Mouse (Mus musculus): ENCODE measurements around the gene Igsf23. TPM values are rescaled to one million over a fixed set of nuclear protein-coding genes. Genes with fewer than 3 reads are reported as not detected.
A peak's percentile ranks its signal among the peaks of the same experiment; 100 is the strongest.

The Igsf23 gene
- polyA plus RNA-seq, 1 experiment: 2.1 TPM

DNA sequence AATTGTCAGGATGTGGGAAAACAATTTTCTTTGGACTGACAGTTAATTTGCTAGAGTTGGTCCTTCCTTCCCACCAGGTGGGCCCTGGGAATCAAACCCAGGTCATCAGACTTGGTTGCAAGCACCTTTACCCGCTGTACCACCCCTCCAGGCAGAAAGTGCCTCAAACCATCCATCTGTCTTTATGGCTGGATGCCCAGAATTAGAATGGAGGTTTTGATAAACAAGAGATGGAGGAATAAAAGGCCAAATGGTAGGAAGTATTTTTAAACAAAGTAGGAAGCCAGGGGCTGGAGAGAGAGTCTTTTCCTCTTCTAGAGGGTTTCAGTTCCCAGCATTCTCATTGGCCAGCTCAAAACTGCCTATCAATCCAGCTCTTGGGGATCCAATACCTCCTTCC, 25.2 kb downstream of the Igsf23 start:
- Histone ChIP-seq H3K9ac (ENCODE audit: low read depth, poor library complexity, severe bottlenecking) (no peak overlapping the region), H3K36me3 (ENCODE audit: control insufficient read depth, insufficient read depth, low read length, poor library complexity, severe bottlenecking) (no peaks in the 10 kb centered on the region), H3K4me3 (ENCODE audit: low read depth, low read length) (no peak overlapping the region), H3K27ac (ENCODE audit: insufficient read depth, low read length) (no peak overlapping the region), H3K9me3 (replicated peaks; ENCODE audit: control insufficient read depth, insufficient read depth, low read length, poor library complexity, severe bottlenecking) (no peaks in the 10 kb centered on the region), H3K4me1 (ENCODE audit: control insufficient read depth, insufficient read depth, low read length) (peaks cover 5% of the 10 kb centered on the region), H3K27me3 (ENCODE audit: control insufficient read depth, insufficient read depth, low read length, poor library complexity, severe bottlenecking) (no peaks in the 10 kb centered on the region)
- TF ChIP-seq CTCF (IDR thresholded peaks at IDR 0.05; ENCODE audit: low read depth, low read length) (no peak), EP300 (IDR thresholded peaks at IDR 0.05; ENCODE audit: insufficient read depth, low read depth, low read length) (no peak), POLR2A (IDR thresholded peaks at IDR 0.05; ENCODE audit: insufficient read depth, low read length) (no peak)

DNA sequence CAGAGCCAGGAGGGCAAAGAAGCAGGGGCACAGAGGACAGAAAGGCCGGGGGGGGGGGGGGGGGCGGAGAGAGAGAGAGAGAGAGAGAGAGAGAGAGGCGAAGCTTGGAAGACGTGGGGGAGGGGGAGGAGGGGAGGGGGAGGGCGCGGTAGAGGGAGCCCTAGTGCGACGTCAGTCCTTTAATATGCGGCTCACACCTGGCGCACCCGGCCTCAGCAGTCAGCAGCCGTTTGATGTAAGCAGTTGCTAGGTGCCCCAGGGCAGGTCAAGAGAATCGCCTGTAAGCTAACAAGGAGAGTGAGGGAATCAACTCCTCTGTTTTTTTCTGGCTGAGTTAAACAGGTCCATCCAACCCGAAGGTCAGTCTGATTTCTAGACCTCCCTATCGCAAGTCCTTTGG, 26.8 kb downstream of the Igsf23 start:
- peak; percentile 98 for TF ChIP-seq EP300 (IDR thresholded peaks at IDR 0.05; ENCODE audit: insufficient read depth, low read depth, low read length)
- no peak for TF ChIP-seq CTCF (IDR thresholded peaks at IDR 0.05; ENCODE audit: low read depth, low read length)
- no peaks in the 10 kb centered on the region for H3K36me3 ChIP-seq (ENCODE audit: control insufficient read depth, insufficient read depth, low read length, poor library complexity, severe bottlenecking)
- 0 out of 2 replicates have a peak overlapping the region, but pooled peaks have one; percentile 11 for H3K9ac ChIP-seq (ENCODE audit: low read depth, poor library complexity, severe bottlenecking)
- H3K4me3 ChIP-seq (ENCODE audit: low read depth, low read length): no peak overlapping the region; the same call in 1 of the 2 replicates
- H3K27me3 ChIP-seq (ENCODE audit: control insufficient read depth, insufficient read depth, low read length, poor library complexity, severe bottlenecking): no peaks in the 10 kb centered on the region
- no peaks in the 10 kb centered on the region for H3K4me1 ChIP-seq (ENCODE audit: control insufficient read depth, insufficient read depth, low read length)
- H3K9me3 ChIP-seq (replicated peaks; ENCODE audit: control insufficient read depth, insufficient read depth, low read length, poor library complexity, severe bottlenecking): no peaks in the 10 kb centered on the region
- H3K27ac ChIP-seq (ENCODE audit: insufficient read depth, low read length): no peak overlapping the region

DNA sequence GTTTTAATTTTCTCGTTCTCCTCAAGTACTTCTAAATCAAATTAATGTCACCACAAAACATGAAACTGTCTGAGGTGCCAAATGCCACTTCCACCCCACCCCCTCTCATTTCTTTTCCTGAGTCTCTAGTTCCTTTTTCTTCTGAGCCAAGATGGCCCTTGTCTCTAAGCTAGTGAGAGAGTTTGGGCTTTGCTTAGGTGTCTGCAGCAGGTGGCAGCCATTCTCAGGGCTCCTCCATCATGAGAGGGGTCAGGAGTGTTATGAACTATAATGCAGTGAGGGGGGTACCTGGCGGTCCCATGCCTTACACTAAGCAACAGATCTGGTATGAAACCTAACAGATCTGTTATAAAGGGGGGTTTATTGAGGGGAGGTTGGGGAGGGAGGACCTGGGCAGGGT, 27.2 kb downstream of the Igsf23 start:
- Histone ChIP-seq H3K9ac (ENCODE audit: low read depth, poor library complexity, severe bottlenecking) (0 out of 2 replicates have a peak overlapping the region, but pooled peaks have one; percentile 11), H3K4me1 (ENCODE audit: control insufficient read depth, insufficient read depth, low read length) (no peaks in the 10 kb centered on the region), H3K9me3 (replicated peaks; ENCODE audit: control insufficient read depth, insufficient read depth, low read length, poor library complexity, severe bottlenecking) (no peaks in the 10 kb centered on the region), H3K4me3 (ENCODE audit: low read depth, low read length) (no peak overlapping the region; the same call in 1 of the 2 replicates), H3K36me3 (ENCODE audit: control insufficient read depth, insufficient read depth, low read length, poor library complexity, severe bottlenecking) (no peaks in the 10 kb centered on the region), H3K27me3 (ENCODE audit: control insufficient read depth, insufficient read depth, low read length, poor library complexity, severe bottlenecking) (no peaks in the 10 kb centered on the region), H3K27ac (ENCODE audit: insufficient read depth, low read length) (no peak overlapping the region)
- TF ChIP-seq CTCF (IDR thresholded peaks at IDR 0.05; ENCODE audit: low read depth, low read length): no peak
- no peak for TF ChIP-seq EP300 (IDR thresholded peaks at IDR 0.05; ENCODE audit: insufficient read depth, low read depth, low read length)
- no peak for TF ChIP-seq POLR2A (IDR thresholded peaks at IDR 0.05; ENCODE audit: insufficient read depth, low read length)

DNA sequence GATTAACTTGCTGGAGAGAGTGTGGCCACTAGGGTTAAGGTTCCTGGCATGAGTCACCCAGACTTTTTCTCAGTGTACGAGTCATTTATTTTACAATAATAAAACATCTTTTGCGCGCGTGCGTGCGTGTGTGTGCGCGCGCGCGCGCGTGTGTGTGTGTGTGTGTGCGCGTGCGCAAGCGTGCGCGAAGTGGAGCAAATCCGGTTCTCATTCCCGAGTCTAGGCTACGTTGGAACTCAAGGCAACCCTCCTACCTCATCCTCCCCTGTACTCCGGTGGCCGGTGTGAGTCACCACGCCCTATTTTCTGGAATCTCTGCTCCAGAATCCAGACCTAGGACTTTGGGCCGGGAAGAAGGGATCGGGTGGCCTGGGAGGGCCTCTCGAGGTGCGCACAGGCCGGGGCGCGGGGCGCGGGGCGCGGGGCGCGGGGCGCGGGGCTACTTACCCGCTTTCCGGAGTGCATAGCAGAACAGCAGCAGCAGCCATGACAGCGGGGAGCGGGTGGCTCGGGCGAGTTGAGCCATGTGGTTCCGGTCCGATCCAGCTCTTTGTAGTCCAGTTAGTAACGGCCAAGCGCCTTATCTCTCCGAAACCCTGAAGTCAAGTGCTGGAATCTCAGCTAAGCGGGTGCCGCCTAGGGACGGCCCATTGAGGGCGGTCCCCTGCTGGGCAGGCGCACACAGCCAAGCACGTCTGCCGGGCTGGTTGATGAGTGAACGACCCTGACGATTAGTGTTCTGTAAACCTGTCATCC, 29.9 kb downstream of the Igsf23 start, which contains the start of gene Pvr:
TSS of gene Pvr (minus strand) at position 655 of the 756 bp plus-strand sequence.
- Histone ChIP-seq H3K27ac (ENCODE audit: insufficient read depth, low read length) (peak within 1 kb of the TSS; percentile 84), H3K9ac (ENCODE audit: low read depth, poor library complexity, severe bottlenecking) (peak within 1 kb of the TSS; percentile 90), H3K36me3 (ENCODE audit: control insufficient read depth, insufficient read depth, low read length, poor library complexity, severe bottlenecking) (peaks cover 15% of the 10 kb centered on the region)

DNA sequence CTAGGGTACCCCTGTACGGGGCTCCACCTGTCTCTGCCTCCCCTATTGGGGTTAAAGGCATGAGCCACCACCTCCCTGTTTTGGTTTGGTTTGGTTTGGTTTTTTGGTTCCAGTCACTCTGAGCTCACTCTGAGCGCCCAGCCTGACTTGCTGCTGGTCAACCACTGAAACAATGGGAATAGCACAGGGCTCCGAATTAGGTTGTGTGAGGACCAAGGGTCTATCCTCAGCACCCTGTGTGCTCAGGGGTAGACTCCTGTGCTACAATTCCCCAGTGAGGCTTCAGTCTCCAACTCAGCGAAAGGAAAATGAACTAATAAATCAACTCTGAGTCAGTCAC, 30.4 kb downstream of the Igsf23 start:
- Histone ChIP-seq H3K4me3 (ENCODE audit: low read depth, low read length) (peak overlapping the region; percentile 78), H3K9me3 (replicated peaks; ENCODE audit: control insufficient read depth, insufficient read depth, low read length, poor library complexity, severe bottlenecking) (no peaks in the 10 kb centered on the region), H3K4me1 (ENCODE audit: control insufficient read depth, insufficient read depth, low read length) (no peaks in the 10 kb centered on the region), H3K27me3 (ENCODE audit: control insufficient read depth, insufficient read depth, low read length, poor library complexity, severe bottlenecking) (no peaks in the 10 kb centered on the region), H3K27ac (ENCODE audit: insufficient read depth, low read length) (peak overlapping the region; percentile 84), H3K36me3 (ENCODE audit: control insufficient read depth, insufficient read depth, low read length, poor library complexity, severe bottlenecking) (peaks cover 15% of the 10 kb centered on the region), H3K9ac (ENCODE audit: low read depth, poor library complexity, severe bottlenecking) (peak overlapping the region; percentile 90)
- TF ChIP-seq POLR2A (IDR thresholded peaks at IDR 0.05; ENCODE audit: insufficient read depth, low read length) (no peak), CTCF (IDR thresholded peaks at IDR 0.05; ENCODE audit: low read depth, low read length) (no peak), EP300 (IDR thresholded peaks at IDR 0.05; ENCODE audit: insufficient read depth, low read depth, low read length) (no peak)

More for the DNA sequence above, 29.9 kb downstream of the Igsf23 start, which contains the start of gene Pvr:
- no peaks in the 10 kb centered on the region for H3K4me1 ChIP-seq (ENCODE audit: control insufficient read depth, insufficient read depth, low read length)
- peak within 1 kb of the TSS; percentile 78 for H3K4me3 ChIP-seq (ENCODE audit: low read depth, low read length)
- TF ChIP-seq CTCF (IDR thresholded peaks at IDR 0.05; ENCODE audit: low read depth, low read length) (no peak), POLR2A (IDR thresholded peaks at IDR 0.05; ENCODE audit: insufficient read depth, low read length) (peak; percentile 37), EP300 (IDR thresholded peaks at IDR 0.05; ENCODE audit: insufficient read depth, low read depth, low read length) (peak; percentile 84)
- H3K27me3 ChIP-seq (ENCODE audit: control insufficient read depth, insufficient read depth, low read length, poor library complexity, severe bottlenecking): no peaks in the 10 kb centered on the region
- no peaks in the 10 kb centered on the region for H3K9me3 ChIP-seq (replicated peaks; ENCODE audit: control insufficient read depth, insufficient read depth, low read length, poor library complexity, severe bottlenecking)

DNA sequence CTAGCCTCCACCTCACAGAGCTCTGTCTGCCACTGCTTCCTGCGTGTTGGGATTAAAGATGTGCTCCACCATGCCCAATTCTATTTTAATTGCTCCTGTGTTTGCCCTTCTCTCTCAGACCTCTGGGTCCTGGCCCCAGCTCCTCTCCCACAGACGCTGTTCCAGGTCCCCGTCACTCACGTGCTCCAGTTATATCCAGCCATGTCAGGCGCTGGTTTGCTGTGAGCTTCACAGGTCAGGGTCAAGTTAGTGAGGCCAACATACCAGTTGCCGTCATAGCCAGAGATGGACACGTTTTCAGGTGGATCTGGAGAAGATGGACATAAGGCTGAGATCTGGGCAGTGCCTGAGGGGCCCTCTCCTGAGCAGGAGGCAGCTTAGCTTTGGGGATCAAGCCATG, 36.0 kb downstream of the Igsf23 start:
- Histone ChIP-seq H3K9me3 (replicated peaks; ENCODE audit: control insufficient read depth, insufficient read depth, low read length, poor library complexity, severe bottlenecking) (no peaks in the 10 kb centered on the region), H3K36me3 (ENCODE audit: control insufficient read depth, insufficient read depth, low read length, poor library complexity, severe bottlenecking) (peaks cover 23% of the 10 kb centered on the region), H3K27ac (ENCODE audit: insufficient read depth, low read length) (no peak overlapping the region), H3K4me1 (ENCODE audit: control insufficient read depth, insufficient read depth, low read length) (peaks cover 2% of the 10 kb centered on the region), H3K4me3 (ENCODE audit: low read depth, low read length) (no peak overlapping the region), H3K9ac (ENCODE audit: low read depth, poor library complexity, severe bottlenecking) (no peak overlapping the region), H3K27me3 (ENCODE audit: control insufficient read depth, insufficient read depth, low read length, poor library complexity, severe bottlenecking) (no peaks in the 10 kb centered on the region)
- TF ChIP-seq CTCF (IDR thresholded peaks at IDR 0.05; ENCODE audit: low read depth, low read length) (no peak), POLR2A (IDR thresholded peaks at IDR 0.05; ENCODE audit: insufficient read depth, low read length) (no peak), EP300 (IDR thresholded peaks at IDR 0.05; ENCODE audit: insufficient read depth, low read depth, low read length) (no peak)
